Mouse (Mus musculus): ENCODE measurements around the gene Cbx7. TPM values are rescaled to one million over a fixed set of nuclear protein-coding genes. Genes with fewer than 3 reads are reported as not detected.

Cbx7 gene
- total RNA-seq, 1 experiment from 2014 or later, result 17.8 TPM

GRCm38 (mm10) chr15:79880477-79880876 lies 90.4 kb downstream of the Cbx7 start:
- ATAC-seq (replicated peaks; ENCODE audit: insufficient number of reproducible peaks, low FRiP score, low TSS enrichment, poor library complexity, severe bottlenecking), result no peak

- no peak for ATAC-seq (replicated peaks; ENCODE audit: insufficient number of reproducible peaks, low FRiP score, low TSS enrichment, poor library complexity, severe bottlenecking)
These were observed 91.6 kb downstream of the Cbx7 start for GRCm38 (mm10) chr15:79879319-79879718.

- no peak for ATAC-seq (replicated peaks; ENCODE audit: insufficient number of reproducible peaks, low FRiP score, low TSS enrichment, poor library complexity, severe bottlenecking)
These were observed 92.2 kb downstream of the Cbx7 start for GRCm38 (mm10) chr15:79878725-79879136.

- no peak for ATAC-seq (replicated peaks; ENCODE audit: insufficient number of reproducible peaks, low FRiP score, low TSS enrichment, poor library complexity, severe bottlenecking)
These were observed 95.5 kb downstream of the Cbx7 start for GRCm38 (mm10) chr15:79875261-79875995.

GRCm38 (mm10) chr15:79873995-79874394 lies 96.9 kb downstream of the Cbx7 start:
- ATAC-seq (replicated peaks; ENCODE audit: insufficient number of reproducible peaks, low FRiP score, low TSS enrichment, poor library complexity, severe bottlenecking), result no peak

- ATAC-seq (replicated peaks; ENCODE audit: insufficient number of reproducible peaks, low FRiP score, low TSS enrichment, poor library complexity, severe bottlenecking), result no peak
These were observed 97.4 kb downstream of the Cbx7 start for GRCm38 (mm10) chr15:79873545-79873944.

GRCm38 (mm10) chr15:79867260-79868002 lies 103.5 kb downstream of the Cbx7 start:
- no peak for ATAC-seq (replicated peaks; ENCODE audit: insufficient number of reproducible peaks, low FRiP score, low TSS enrichment, poor library complexity, severe bottlenecking)

Other genes starting within 250 kb of the Cbx7 start
- gene Sun2, start 228.6 kb downstream of the Cbx7 start, total RNA-seq (2017), result 138 to 194 TPM (median 160 TPM) in 3 replicates
- gene Dnal4, start 193.3 kb downstream of the Cbx7 start, total RNA-seq (2017), result 8.3 to 15.0 TPM (median 9.1 TPM) in 3 replicates
- gene Nptxr, start 166.4 kb downstream of the Cbx7 start, total RNA-seq (2017), result 0.10 TPM in 1 of 3 replicates, not detected in the others
- not detected in 3 replicates for gene Npcd, start 136.9 kb downstream of the Cbx7 start, total RNA-seq (2017)
- gene Cbx6, start 136.4 kb downstream of the Cbx7 start, total RNA-seq (2017), result 2.5 to 7.1 TPM (median 6.5 TPM) in 3 replicates
- 85.0 to 218 TPM (median 113 TPM) in 3 replicates for gene Apobec3, start 79.5 kb downstream of the Cbx7 start, total RNA-seq (2017)
- gene Pdgfb, start 43.9 kb upstream of the Cbx7 start, total RNA-seq (2017), result 14.3 to 55.2 TPM (median 25.5 TPM) in 3 replicates
- not detected in 3 replicates for gene Syngr1, start 120.2 kb upstream of the Cbx7 start, total RNA-seq (2017)
- 1,359 to 1,501 TPM (median 1,441 TPM) in 3 replicates for gene Rpl3, start 120.7 kb upstream of the Cbx7 start, total RNA-seq (2017)
- gene Tab1, start 162.0 kb upstream of the Cbx7 start, total RNA-seq (2017), result 11.6 to 17.4 TPM (median 12.4 TPM) in 3 replicates
- 0.19 TPM in 1 of 3 replicates, not detected in the others for gene Mgat3, start 202.6 kb upstream of the Cbx7 start, total RNA-seq (2017)

All from monocyte, adult 5-6 weeks (primary cell).